Mouse (Mus musculus): ENCODE measurements around the gene Stx5a. TPM values are rescaled to one million over a fixed set of nuclear protein-coding genes. Genes with fewer than 3 reads are reported as not detected.
A peak's percentile ranks its signal among the peaks of the same experiment; 100 is the strongest.

Stx5a gene
- polyA plus RNA-seq, 1 experiment = 100 TPM

GRCm38 (mm10) chr19:8789171-8789570 lies 48.0 kb downstream of the Stx5a start:
- Histone ChIP-seq H3K4me3 (ENCODE audit: insufficient read depth, low read length) (no peak overlapping the region), H3K27ac (ENCODE audit: insufficient read depth, low read depth, low read length) (no peak overlapping the region), H3K4me1 (ENCODE audit: control insufficient read depth, insufficient read depth, low read length) (peaks cover 5% of the 10 kb centered on the region)
- TF ChIP-seq CTCF (IDR thresholded peaks at IDR 0.05; ENCODE audit: low read depth, low read length) (no peak), POLR2A (IDR thresholded peaks at IDR 0.05; ENCODE audit: borderline replicate concordance, low read depth, low read length) (no peak)

DNA sequence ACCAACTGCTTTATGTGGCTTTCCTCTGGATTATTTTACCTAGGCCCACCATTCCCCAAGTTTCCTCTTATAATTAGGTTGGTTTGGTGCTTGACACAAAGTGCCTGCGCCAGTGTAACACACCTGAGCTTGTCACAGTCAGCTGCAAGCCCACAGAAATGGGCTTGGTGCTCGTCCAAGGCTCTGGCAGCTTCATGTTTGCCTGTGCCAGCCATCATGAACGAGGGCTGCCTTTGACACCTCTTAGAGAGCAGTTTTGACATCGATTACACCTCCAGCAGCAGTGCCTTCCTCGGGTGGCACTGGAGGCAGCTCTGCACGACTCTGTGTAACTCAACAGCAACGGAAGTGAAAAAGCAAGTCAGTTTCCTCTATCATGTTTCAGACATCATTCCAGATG lies 49.0 kb downstream of the Stx5a start:
- H3K4me3 ChIP-seq (ENCODE audit: insufficient read depth, low read length) = no peak overlapping the region
- TF ChIP-seq CTCF (IDR thresholded peaks at IDR 0.05; ENCODE audit: low read depth, low read length) = no peak
- no peak for TF ChIP-seq POLR2A (IDR thresholded peaks at IDR 0.05; ENCODE audit: borderline replicate concordance, low read depth, low read length)
- no peak overlapping the region for H3K27ac ChIP-seq (ENCODE audit: insufficient read depth, low read depth, low read length)
- peaks cover 3% of the 10 kb centered on the region for H3K4me1 ChIP-seq (ENCODE audit: control insufficient read depth, insufficient read depth, low read length)

DNA sequence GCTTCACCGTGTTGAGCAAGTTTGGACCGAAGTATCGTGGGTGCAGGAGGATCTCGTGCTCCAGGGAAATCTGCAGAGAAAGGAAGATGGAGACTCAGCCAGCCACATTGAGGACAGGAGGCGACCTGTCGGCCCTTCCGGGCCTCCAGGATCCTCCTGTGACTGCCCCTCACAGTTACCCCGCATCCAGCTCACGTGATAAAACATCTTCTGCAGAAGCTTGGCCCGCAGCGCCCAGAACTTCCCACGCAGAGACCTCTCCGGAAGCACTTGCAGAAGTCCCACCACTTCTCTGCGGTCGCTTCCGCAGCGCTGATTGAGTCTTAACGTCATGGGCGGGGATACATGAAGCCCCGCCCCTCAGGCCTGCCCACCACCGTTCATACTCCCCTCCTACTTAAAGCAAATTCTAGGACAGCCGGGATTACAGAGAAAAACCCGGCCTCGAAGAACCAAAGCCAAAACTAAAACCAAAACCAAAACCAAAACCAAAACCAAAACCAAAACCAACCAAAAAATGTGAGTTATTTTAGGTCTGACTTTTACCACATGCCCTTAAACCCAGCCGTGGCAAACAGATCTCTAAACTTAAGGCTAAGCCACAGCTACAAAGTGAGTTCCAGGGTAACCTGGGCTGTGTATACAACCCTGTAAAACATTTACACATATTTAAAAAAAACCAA lies 57.2 kb downstream of the Stx5a start, which contains the start of gene Polr2g:
Gene Polr2g, minus strand, starts transcription at position 314 of the 683 bp plus-strand sequence.
- peak within 1 kb of the TSS; percentile 90 for H3K4me3 ChIP-seq (ENCODE audit: insufficient read depth, low read length)
- H3K4me1 ChIP-seq (ENCODE audit: control insufficient read depth, insufficient read depth, low read length) = peaks cover 16% of the 10 kb centered on the region
- peak within 1 kb of the TSS; percentile 63 for H3K27ac ChIP-seq (ENCODE audit: insufficient read depth, low read depth, low read length)
- TF ChIP-seq POLR2A (IDR thresholded peaks at IDR 0.05; ENCODE audit: borderline replicate concordance, low read depth, low read length) (peak; percentile 35; the same call in 1 of the 2 replicates), CTCF (IDR thresholded peaks at IDR 0.05; ENCODE audit: low read depth, low read length) (no peak)

GRCm38 (mm10) chr19:8798947-8799315 lies 57.7 kb downstream of the Stx5a start:
- Histone ChIP-seq H3K4me1 (ENCODE audit: control insufficient read depth, insufficient read depth, low read length) (peaks cover 21% of the 10 kb centered on the region), H3K4me3 (ENCODE audit: insufficient read depth, low read length) (peak overlapping the region; percentile 90; the same call in 1 of the 2 replicates), H3K27ac (ENCODE audit: insufficient read depth, low read depth, low read length) (peak overlapping the region; percentile 11; the same call in 1 of the 2 replicates)
- TF ChIP-seq POLR2A (IDR thresholded peaks at IDR 0.05; ENCODE audit: borderline replicate concordance, low read depth, low read length) = no peak
- no peak for TF ChIP-seq CTCF (IDR thresholded peaks at IDR 0.05; ENCODE audit: low read depth, low read length)

- Histone ChIP-seq H3K4me1 (ENCODE audit: control insufficient read depth, insufficient read depth, low read length) (peaks cover 27% of the 10 kb centered on the region), H3K27ac (ENCODE audit: insufficient read depth, low read depth, low read length) (peak within 1 kb of the TSS; percentile 59), H3K4me3 (ENCODE audit: insufficient read depth, low read length) (peak within 1 kb of the TSS; percentile 69)
- no peak for TF ChIP-seq CTCF (IDR thresholded peaks at IDR 0.05; ENCODE audit: low read depth, low read length)
- TF ChIP-seq POLR2A (IDR thresholded peaks at IDR 0.05; ENCODE audit: borderline replicate concordance, low read depth, low read length) = 0 out of 2 replicates have a peak, but pooled peaks have one; percentile 32
Measured at GRCm38 (mm10) chr19:8802130-8802821, 61.1 kb downstream of the Stx5a start, which contains the start of gene Zbtb3. TSS of gene Zbtb3 (plus strand) at chr19:8802555.

DNA sequence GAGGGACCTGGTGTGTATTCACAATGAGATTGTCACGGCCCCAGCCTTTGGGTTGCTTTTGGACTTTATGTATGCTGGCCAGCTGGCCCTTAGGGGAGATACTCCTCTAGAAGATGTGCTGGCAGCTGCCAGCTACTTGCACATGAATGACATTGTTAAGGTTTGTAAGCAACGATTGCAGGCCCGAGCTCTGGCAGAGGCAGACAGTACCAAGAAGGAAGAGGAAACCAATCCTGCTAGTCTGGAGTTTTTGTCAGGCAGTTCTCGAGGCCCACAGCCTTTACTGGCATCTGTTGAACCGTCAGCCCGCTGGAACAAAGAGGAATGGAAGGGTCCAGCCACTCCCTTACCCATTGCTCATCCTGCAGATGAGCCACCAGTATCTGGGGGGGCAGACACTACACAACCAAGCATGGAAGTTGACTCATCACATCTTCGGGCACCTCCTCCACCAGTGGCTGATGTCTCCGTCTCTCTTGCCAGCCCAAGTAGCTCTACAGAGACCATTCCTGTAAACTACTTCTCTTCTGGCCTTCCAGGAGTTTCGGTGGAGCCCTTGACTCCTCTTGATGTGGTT lies 62.1 kb downstream of the Stx5a start:
- TF ChIP-seq POLR2A (IDR thresholded peaks at IDR 0.05; ENCODE audit: borderline replicate concordance, low read depth, low read length) = no peak
- TF ChIP-seq CTCF (IDR thresholded peaks at IDR 0.05; ENCODE audit: low read depth, low read length) = no peak
- Histone ChIP-seq H3K4me3 (ENCODE audit: insufficient read depth, low read length) (peak overlapping the region; percentile 69; the same call in 1 of the 2 replicates), H3K4me1 (ENCODE audit: control insufficient read depth, insufficient read depth, low read length) (peaks cover 27% of the 10 kb centered on the region), H3K27ac (ENCODE audit: insufficient read depth, low read depth, low read length) (peak overlapping the region; percentile 14; the same call in 1 of the 2 replicates)

GRCm38 (mm10) chr19:8803879-8804660 lies 62.9 kb downstream of the Stx5a start:
- Histone ChIP-seq H3K27ac (ENCODE audit: insufficient read depth, low read depth, low read length) (no peak overlapping the region), H3K4me3 (ENCODE audit: insufficient read depth, low read length) (no peak overlapping the region), H3K4me1 (ENCODE audit: control insufficient read depth, insufficient read depth, low read length) (peaks cover 25% of the 10 kb centered on the region)
- TF ChIP-seq POLR2A (IDR thresholded peaks at IDR 0.05; ENCODE audit: borderline replicate concordance, low read depth, low read length) (no peak), CTCF (IDR thresholded peaks at IDR 0.05; ENCODE audit: low read depth, low read length) (no peak)

Other genes starting within 250 kb of the Stx5a start
- not detected in 2 replicates for gene Slc22a8, start 150.2 kb upstream of the Stx5a start, polyA plus RNA-seq (2012; ENCODE audit: insufficient read depth, insufficient read length, missing spikeins)
- gene Slc22a6, start 123.4 kb upstream of the Stx5a start, polyA plus RNA-seq (2012; ENCODE audit: insufficient read depth, insufficient read length, missing spikeins) = not detected in 2 replicates
- gene Chrm1, start 77.6 kb upstream of the Stx5a start, polyA plus RNA-seq (2012; ENCODE audit: insufficient read depth, insufficient read length, missing spikeins) = not detected in 2 replicates
- gene Slc3a2, start 18.0 kb upstream of the Stx5a start, polyA plus RNA-seq (2012; ENCODE audit: insufficient read depth, insufficient read length, missing spikeins) = 160 and 172 TPM in 2 replicates
- 22.2 and 25.8 TPM in 2 replicates for gene Wdr74, start 5.6 kb upstream of the Stx5a start, polyA plus RNA-seq (2012; ENCODE audit: insufficient read depth, insufficient read length, missing spikeins)
- gene 1700092M07Rik, start 695 bp upstream of the Stx5a start, polyA plus RNA-seq (2012; ENCODE audit: insufficient read depth, insufficient read length, missing spikeins) = not detected in 2 replicates
- 142 and 162 TPM in 2 replicates for gene Nxf1, start 15.7 kb downstream of the Stx5a start, polyA plus RNA-seq (2012; ENCODE audit: insufficient read depth, insufficient read length, missing spikeins)
- 28.3 and 34.4 TPM in 2 replicates for gene Tmem223, start 29.6 kb downstream of the Stx5a start, polyA plus RNA-seq (2012; ENCODE audit: insufficient read depth, insufficient read length, missing spikeins)
- 147 and 148 TPM in 2 replicates for gene Tmem179b, start 33.1 kb downstream of the Stx5a start, polyA plus RNA-seq (2012; ENCODE audit: insufficient read depth, insufficient read length, missing spikeins)
- 14.8 and 18.1 TPM in 2 replicates for gene Taf6l, start 45.0 kb downstream of the Stx5a start, polyA plus RNA-seq (2012; ENCODE audit: insufficient read depth, insufficient read length, missing spikeins)
- gene Polr2g, start 57.2 kb downstream of the Stx5a start, polyA plus RNA-seq (2012; ENCODE audit: insufficient read depth, insufficient read length, missing spikeins) = 62.4 and 62.5 TPM in 2 replicates
- gene Zbtb3, start 61.1 kb downstream of the Stx5a start, polyA plus RNA-seq (2012; ENCODE audit: insufficient read depth, insufficient read length, missing spikeins) = 2.0 and 2.4 TPM in 2 replicates
- 37.6 and 38.7 TPM in 2 replicates for gene Ttc9c, start 77.9 kb downstream of the Stx5a start, polyA plus RNA-seq (2012; ENCODE audit: insufficient read depth, insufficient read length, missing spikeins)
- gene Hnrnpul2, start 78.6 kb downstream of the Stx5a start, polyA plus RNA-seq (2012; ENCODE audit: insufficient read depth, insufficient read length, missing spikeins) = 94.2 and 102 TPM in 2 replicates
- gene AC129217.1, start 88.4 kb downstream of the Stx5a start, polyA plus RNA-seq (2012; ENCODE audit: insufficient read depth, insufficient read length, missing spikeins) = 45.4 and 59.2 TPM in 2 replicates
- 77.4 and 81.8 TPM in 2 replicates for gene Bscl2, start 96.1 kb downstream of the Stx5a start, polyA plus RNA-seq (2012; ENCODE audit: insufficient read depth, insufficient read length, missing spikeins)
- gene Gng3, start 97.8 kb downstream of the Stx5a start, polyA plus RNA-seq (2012; ENCODE audit: insufficient read depth, insufficient read length, missing spikeins) = not detected in 2 replicates
- gene Lrrn4cl, start 109.4 kb downstream of the Stx5a start, polyA plus RNA-seq (2012; ENCODE audit: insufficient read depth, insufficient read length, missing spikeins) = not detected in 2 replicates
- gene Ubxn1, start 130.1 kb downstream of the Stx5a start, polyA plus RNA-seq (2012; ENCODE audit: insufficient read depth, insufficient read length, missing spikeins) = 193 and 215 TPM in 2 replicates
- 37.2 and 40.9 TPM in 2 replicates for gene Uqcc3, start 139.5 kb downstream of the Stx5a start, polyA plus RNA-seq (2012; ENCODE audit: insufficient read depth, insufficient read length, missing spikeins)
- 12.6 and 13.7 TPM in 2 replicates for gene Lbhd1, start 142.3 kb downstream of the Stx5a start, polyA plus RNA-seq (2012; ENCODE audit: insufficient read depth, insufficient read length, missing spikeins)
- gene Gm49403, start 142.5 kb downstream of the Stx5a start, polyA plus RNA-seq (2012; ENCODE audit: insufficient read depth, insufficient read length, missing spikeins) = not detected in 2 replicates
- 40.1 and 43.1 TPM in 2 replicates for gene 1810009A15Rik, start 147.4 kb downstream of the Stx5a start, polyA plus RNA-seq (2012; ENCODE audit: insufficient read depth, insufficient read length, missing spikeins)
- 4.9 TPM in 1 of 2 replicates, not detected in the other for gene Gm49416, start 147.5 kb downstream of the Stx5a start, polyA plus RNA-seq (2012; ENCODE audit: insufficient read depth, insufficient read length, missing spikeins)
- 11.5 and 11.8 TPM in 2 replicates for gene Ints5, start 151.6 kb downstream of the Stx5a start, polyA plus RNA-seq (2012; ENCODE audit: insufficient read depth, insufficient read length, missing spikeins)
- 82.5 and 91.3 TPM in 2 replicates for gene Ganab, start 156.7 kb downstream of the Stx5a start, polyA plus RNA-seq (2012; ENCODE audit: insufficient read depth, insufficient read length, missing spikeins)
- gene B3gat3, start 179.0 kb downstream of the Stx5a start, polyA plus RNA-seq (2012; ENCODE audit: insufficient read depth, insufficient read length, missing spikeins) = 35.5 and 40.8 TPM in 2 replicates
- 2.5 and 3.6 TPM in 2 replicates for gene Rom1, start 187.9 kb downstream of the Stx5a start, polyA plus RNA-seq (2012; ENCODE audit: insufficient read depth, insufficient read length, missing spikeins)
- gene Eml3, start 188.1 kb downstream of the Stx5a start, polyA plus RNA-seq (2012; ENCODE audit: insufficient read depth, insufficient read length, missing spikeins) = 33.1 and 33.7 TPM in 2 replicates
- 78.6 and 81.2 TPM in 2 replicates for gene Mta2, start 200.5 kb downstream of the Stx5a start, polyA plus RNA-seq (2012; ENCODE audit: insufficient read depth, insufficient read length, missing spikeins)
- 12.5 and 14.6 TPM in 2 replicates for gene Tut1, start 212.4 kb downstream of the Stx5a start, polyA plus RNA-seq (2012; ENCODE audit: insufficient read depth, insufficient read length, missing spikeins)
- 220 and 226 TPM in 2 replicates for gene Eef1g, start 225.6 kb downstream of the Stx5a start, polyA plus RNA-seq (2012; ENCODE audit: insufficient read depth, insufficient read length, missing spikeins)
- gene Ahnak, start 247.9 kb downstream of the Stx5a start, polyA plus RNA-seq (2012; ENCODE audit: insufficient read depth, insufficient read length, missing spikeins) = 440 and 513 TPM in 2 replicates